Mouse (Mus musculus): Measurements from ENCODE around the gene Ticrr.

Gene Ticrr

DNA sequence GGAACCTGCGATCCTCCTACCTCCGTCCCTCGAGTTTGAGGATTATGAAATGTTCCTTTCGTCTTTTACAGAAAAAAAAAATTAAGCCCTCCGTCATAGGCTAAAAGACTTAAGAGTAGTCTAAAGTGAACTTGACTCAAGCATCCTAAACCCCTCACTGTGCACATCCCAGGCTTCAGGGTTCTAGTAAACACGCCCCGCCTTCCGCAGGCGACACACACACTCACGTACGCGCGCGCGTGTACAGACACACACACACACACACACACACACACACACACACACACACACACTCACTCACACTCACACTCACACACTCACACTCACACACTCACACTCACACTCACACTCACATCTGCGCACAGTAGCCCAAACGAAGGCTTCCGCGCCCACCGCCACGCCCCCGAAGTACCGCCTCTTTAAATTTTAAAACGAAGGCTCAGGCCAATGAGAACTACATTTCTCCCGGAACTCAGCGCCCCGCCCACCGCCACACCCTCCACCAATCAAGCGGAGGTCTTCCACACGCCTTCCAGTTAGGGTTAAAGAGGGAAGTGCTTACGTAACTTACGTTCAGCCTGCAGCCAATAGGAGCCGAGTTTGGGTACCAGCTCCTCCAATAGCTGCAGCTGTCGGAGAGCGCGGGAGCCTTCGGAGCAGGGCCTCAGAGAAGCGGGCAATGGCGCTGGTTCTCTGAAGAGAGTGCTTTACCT is at the start of gene Ticrr:
TSS of gene Ticrr (plus strand) at position 619 of the 713 bp plus-strand sequence.
- DNase-seq (ENCODE audit: low spot score), result peak; percentile 93

DNA sequence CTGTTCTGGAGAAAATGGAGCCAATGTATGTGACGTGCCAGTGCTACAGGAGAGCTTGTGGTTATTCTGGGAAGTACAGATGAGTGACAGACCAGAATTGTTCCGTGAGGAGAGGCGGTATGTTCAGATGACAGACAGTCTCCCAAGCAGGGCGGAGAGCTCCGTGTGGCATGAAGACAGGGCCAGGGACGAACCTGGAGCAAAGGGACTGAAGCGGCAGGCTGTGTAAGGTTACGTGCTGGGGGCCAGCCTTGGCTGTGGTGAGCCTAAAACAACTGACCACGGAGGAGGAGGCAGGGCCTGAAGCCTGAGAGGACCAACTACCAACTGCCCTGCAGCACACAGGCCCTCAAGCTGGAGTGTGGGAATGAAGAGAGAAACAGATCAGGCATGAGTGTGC is 48.1 kb upstream of the Ticrr start:
- DNase-seq (ENCODE audit: low spot score), result no peak

GRCm38 (mm10) chr7:79612783-79613182 is 47.2 kb upstream of the Ticrr start:
- DNase-seq (ENCODE audit: low spot score), result peak; percentile 54

GRCm38 (mm10) chr7:79613314-79613713 is 46.7 kb upstream of the Ticrr start:
- no peak for DNase-seq (ENCODE audit: low spot score)

DNA sequence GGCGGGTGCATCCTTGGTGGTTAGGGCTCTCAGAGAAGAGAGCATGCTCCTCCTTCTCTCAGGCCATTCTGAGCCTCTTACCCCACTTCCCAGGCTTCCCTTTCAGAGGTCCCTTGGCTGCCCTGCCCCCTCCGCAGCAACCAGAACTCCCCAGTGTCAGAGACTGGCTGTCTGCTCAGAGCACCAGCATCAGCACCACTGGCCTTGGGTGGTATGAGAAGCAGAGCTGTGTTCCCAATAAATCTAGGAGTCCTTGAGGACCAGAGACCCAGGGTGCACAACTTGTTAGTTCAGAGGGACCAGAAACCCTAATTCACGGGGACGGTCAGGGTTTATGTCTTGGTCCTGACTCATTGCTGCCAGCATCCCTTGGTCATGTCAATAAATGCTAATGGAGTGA is 45.0 kb upstream of the Ticrr start:
- DNase-seq (ENCODE audit: low spot score), result no peak

DNA sequence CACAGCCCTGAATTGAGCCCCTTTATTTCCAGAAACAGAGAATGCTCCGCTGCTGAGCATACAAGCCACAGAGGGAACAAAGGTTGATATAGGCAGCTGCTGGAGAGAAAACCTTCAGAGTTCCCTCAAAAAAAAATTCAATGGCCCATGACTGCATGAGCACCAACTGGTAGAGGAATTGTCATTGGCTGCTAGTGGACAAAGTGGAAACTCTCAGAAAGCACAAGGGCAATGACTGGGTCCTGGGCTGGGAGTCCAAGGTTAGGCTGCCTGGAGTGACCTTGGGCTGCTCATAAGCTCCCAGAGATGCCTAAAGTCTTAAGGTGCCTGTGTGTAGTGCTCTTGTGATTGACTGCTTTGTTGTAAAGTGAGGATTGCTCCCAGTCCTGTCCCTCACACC is 44.1 kb upstream of the Ticrr start:
- no peak for DNase-seq (ENCODE audit: low spot score)

DNA sequence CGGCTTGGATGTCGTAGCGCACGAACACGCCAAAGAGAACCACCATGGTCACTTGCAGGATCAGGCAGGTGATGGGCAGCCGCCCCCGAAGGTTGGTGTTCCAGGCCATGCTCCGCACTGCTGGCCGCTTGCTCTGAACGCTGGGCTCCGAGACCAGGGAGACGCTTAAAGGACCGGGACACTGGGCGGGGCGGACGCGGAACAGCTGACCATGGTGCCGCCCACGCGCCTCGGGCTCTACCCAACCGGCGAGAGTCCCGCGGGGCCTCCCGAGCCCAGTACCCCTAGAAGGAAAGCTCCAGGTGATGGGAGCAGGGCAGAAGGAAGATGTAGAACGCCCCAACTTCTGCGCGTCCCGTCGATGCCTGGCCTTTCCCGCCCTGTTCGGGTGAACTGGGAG is 42.6 kb upstream of the Ticrr start, which contains the start of gene Rhcg:
TSS of gene Rhcg (minus strand) at position 240 of the 400 bp plus-strand sequence.
- DNase-seq (ENCODE audit: low spot score), result no peak

DNA sequence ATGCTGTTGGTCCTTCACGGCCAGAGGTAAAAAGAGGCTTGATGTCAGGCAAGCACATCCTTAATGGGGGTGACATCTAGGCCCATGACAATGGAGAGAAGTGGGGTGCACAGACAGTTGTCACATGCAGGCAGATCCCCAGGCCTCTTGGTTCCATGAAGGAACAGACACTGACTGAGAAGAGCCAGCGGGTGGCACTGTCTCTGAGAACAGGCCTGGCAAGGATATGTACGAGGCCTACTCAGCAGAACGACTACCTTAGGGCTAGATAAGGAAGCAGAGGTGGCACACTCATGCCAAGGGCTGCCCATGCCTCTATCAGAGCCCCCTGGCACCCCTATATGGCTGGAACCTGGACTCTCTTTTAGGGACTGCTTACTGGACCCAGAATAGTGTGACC is 40.5 kb upstream of the Ticrr start:
- no peak for DNase-seq (ENCODE audit: low spot score)

DNA sequence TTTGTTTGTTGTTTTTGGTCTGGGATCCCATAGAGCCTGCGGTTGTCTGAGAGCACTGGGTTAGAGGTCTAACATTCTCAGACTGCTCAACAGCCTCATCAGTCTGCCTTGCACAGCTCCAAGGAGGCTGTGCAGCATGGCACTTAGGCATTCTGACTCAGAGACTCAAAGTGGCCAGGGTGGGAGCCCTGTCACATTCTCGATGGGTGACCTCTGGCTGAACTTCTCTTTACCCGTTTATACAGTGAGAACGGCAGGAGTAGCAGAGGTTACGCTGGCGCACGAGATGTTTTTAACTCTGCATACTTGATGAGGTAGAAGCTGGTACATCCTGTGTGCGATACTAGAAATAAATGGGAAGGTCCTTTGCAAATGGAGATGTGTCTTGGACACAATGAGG is 36.9 kb upstream of the Ticrr start:
- no peak for DNase-seq (ENCODE audit: low spot score)

DNA sequence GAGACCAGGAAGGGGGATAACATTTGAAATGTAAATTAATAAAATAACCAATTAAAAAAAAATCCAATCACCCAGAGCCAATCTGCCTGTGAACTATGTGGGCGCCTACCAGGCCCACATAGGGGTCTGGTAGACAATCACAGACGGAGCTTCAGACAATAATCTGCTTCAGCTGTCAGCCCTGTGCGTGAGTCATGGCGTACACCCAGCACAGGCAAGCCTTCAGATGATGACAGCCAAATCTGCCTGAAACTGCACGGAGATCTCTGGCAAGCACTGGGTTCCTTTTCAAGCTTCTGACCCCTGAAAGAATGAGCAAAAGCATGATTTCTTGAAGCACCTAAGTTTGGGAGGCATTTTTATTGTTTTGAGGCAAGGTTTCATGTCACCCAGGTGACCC is 33.8 kb upstream of the Ticrr start:
- no peak for DNase-seq (ENCODE audit: low spot score)

- no peak for DNase-seq (ENCODE audit: low spot score)
Measured at GRCm38 (mm10) chr7:79628271-79628913, 31.6 kb upstream of the Ticrr start.

DNA sequence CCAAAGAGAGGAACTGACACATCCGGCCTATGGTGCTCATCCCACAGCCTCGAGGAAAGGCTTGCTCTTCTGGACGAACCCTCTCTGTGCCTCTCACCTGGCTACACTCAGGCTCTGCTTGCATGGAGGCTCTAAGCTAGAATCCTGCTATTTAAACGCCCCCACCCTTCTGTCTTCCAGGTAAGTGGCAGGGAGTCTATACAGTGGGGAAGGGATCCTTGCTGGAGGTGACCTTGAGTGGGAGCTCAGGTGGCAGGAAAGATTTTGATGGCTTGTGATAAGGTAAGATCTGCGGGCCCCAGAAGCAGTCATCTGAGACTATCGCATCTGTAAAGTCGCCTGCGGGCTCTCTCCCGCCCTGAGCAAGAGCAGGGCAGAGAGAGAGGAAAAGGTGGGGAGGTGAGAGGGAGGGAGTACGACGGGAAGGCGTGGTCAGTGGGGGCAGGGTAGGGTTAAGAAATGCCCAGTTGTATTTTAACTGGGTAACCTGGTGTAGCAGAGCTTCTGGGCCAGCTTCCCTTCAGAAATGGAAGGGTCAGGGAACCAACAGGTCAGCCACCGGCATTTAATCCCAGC is 28.1 kb upstream of the Ticrr start:
- DNase-seq (ENCODE audit: low spot score), result no peak

DNA sequence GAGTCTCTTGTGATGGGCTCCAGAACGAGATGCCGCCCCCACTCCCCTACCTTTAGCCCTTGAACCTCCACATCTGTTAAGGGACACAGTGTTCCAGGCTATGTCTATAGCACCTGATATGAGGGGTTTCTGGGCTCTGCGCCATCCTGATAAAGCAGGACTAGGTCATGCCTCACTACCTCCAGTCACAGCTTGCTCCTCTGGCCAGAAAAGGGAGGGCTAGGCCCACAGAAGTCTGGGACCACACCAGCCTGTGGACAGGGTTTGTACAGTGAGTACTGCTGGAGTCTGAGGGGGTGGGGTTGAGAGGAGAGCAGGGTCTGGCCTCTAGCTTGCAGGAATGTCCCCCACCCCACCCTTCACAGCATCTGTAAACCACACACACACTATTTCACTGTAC is 12.8 kb upstream of the Ticrr start:
- DNase-seq (ENCODE audit: low spot score), result no peak

DNA sequence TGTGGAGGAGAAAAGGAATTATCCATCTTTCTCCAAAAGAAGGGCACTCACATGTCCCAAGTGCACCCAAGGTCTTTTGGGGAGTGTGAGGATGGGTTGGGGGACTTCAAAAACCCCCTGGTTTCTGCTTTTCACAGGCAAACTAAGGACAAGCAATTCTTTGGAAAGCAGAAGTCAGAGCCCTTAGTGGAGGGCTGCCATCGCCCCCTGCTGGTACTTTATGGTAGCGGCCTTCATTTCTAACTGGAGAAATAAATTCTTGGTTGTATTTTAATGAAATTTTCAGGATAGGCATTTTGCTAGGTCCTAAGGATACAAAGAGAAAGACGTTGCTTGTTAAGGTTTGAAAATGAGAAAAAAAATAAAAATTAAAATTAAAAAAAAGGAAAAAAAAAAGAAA is 11.0 kb upstream of the Ticrr start:
- DNase-seq (ENCODE audit: low spot score), result peak; percentile 11

GRCm38 (mm10) chr7:79654185-79654584 is 5.8 kb upstream of the Ticrr start:
- DNase-seq (ENCODE audit: low spot score), result no peak

GRCm38 (mm10) chr7:79654586-79654985 is 5.4 kb upstream of the Ticrr start:
- no peak for DNase-seq (ENCODE audit: low spot score)

DNA sequence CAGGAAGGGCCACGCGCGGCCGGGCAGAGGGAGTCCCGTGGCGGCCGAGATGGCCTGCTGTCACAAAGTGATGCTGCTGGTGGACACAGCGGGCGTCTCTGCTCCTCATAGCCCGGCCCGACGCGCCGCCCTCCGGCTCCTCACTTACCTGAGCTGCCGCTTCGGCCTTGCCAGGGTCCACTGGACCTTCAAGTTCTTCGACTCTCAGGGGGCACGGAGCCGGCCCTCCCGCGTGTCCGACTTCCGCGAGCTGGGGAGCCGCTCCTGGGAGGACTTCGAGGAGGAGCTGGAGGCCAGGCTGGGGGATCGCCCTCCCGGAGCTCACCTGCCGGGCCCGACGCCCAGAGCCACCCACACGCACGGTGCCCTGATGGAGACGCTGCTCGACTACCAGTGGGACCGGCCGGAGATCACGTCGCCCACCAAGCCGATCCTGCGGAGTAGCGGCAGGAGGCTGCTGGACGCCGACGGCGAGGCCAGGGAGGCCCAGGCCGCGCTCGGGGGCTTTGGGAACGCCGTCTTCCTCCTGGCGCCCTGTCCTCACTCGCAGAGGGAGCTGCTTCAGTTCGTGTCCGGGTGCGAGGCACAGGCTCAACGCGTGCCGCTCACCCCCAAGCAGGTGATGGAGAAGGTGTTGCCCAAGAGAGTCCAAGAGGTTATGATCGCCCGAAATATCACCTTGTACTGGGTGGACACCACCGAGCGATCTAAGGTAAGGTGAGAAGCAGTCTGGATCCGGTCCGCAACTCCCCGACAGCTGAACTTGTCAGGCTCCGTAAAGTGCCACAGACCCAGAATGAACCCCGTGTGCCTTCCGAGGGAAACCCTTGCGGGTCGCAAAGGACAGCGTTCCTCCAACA is 525 bp downstream of the Ticrr start:
- no peak for DNase-seq (ENCODE audit: low spot score)

DNA sequence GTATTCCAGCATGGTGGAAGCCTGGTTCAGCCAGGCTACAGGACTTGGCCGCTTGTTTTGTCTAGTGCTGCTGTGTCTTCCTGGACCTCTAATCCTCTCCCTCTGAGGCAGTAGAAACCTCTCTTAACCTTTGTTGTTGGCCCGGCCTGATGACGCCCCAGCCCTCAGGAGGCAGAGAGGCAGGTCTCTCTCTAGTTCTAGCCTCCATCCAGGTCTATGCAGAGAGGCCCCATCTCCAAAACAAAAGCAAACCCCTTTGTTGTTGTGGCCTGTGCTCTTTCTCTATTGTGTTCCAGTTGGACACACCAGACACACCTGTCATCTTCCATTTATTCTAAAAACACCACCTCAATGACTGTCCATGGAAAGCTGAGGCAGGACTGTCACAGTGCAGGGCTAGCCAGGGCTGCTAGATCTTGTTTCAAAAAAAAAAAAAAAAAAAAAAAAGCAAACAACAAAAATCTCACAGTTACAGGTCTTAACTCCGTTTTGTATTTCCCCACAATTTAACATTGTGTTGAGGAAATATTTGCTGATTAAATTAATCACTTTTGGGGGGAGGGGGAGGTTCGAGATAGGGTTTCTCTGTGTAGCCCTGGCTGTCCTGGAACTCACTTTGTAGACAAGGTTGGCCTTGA is 1.4 kb downstream of the Ticrr start:
- no peak for DNase-seq (ENCODE audit: low spot score)

- no peak for DNase-seq (ENCODE audit: low spot score)
Measured at GRCm38 (mm10) chr7:79666690-79667089, 6.7 kb downstream of the Ticrr start.

- DNase-seq (ENCODE audit: low spot score), result no peak
Measured at GRCm38 (mm10) chr7:79670900-79671604, 11.1 kb downstream of the Ticrr start.

DNA sequence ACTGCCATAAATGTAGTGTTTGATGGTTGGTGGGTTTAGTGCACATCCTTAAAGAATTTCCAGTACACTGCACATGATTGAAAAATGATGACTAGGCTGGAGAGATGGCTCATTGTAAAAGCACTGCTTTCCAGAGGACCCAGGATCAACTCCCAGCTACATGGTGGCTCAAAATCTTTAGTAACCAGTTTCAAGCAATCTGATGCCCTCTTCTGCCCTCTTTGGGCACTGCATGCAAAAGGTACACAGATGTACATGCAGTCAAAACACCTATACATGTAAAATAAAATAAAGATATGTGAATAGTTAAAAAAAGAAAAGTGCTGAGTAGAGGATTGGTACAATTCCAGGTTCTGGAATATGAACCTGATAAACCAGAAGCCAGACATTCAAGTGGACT is 19.2 kb downstream of the Ticrr start:
- no peak for DNase-seq (ENCODE audit: low spot score)
